Mouse (Mus musculus) liver, adult (tissue): ENCODE results near the gene Dmac2.

Experiments
- GATA4 ChIP-seq: IDR thresholded peaks from 2 replicates; pipeline ENCODE4 v1.6.1; 2014; ENCODE audit warnings: mild to moderate bottlenecking, low read length; ENCODE audit not compliant: insufficient replicate concordance

The Dmac2 gene

GRCm38 (mm10) chr7:25614086-25614485 lies 5.1 kb upstream of the Dmac2 start:
- no peak for TF ChIP-seq GATA4

- no peak for TF ChIP-seq GATA4
Measured at GRCm38 (mm10) chr7:25614831-25615705, 4.1 kb upstream of the Dmac2 start.

GRCm38 (mm10) chr7:25615706-25616011 lies 3.6 kb upstream of the Dmac2 start, which contains the start of gene Erich4:
Erich4 (minus strand) TSS chr7:25615892.
- no peak for TF ChIP-seq GATA4

GRCm38 (mm10) chr7:25617376-25618160 lies 1.6 kb upstream of the Dmac2 start:
- no peak for TF ChIP-seq GATA4

GRCm38 (mm10) chr7:25619722-25619991 lies 443 bp downstream of the Dmac2 start:
- TF ChIP-seq GATA4: no peak

- TF ChIP-seq GATA4: no peak
Measured at GRCm38 (mm10) chr7:25620101-25620500, 887 bp downstream of the Dmac2 start.

- no peak for TF ChIP-seq GATA4
Measured at GRCm38 (mm10) chr7:25620751-25621150, 1.5 kb downstream of the Dmac2 start.

GRCm38 (mm10) chr7:25623857-25624370 lies 4.7 kb downstream of the Dmac2 start:
- no peak for TF ChIP-seq GATA4

GRCm38 (mm10) chr7:25624851-25625250 lies 5.6 kb downstream of the Dmac2 start:
- no peak for TF ChIP-seq GATA4

- TF ChIP-seq GATA4: no peak
Measured at GRCm38 (mm10) chr7:25625594-25626250, 6.5 kb downstream of the Dmac2 start.

- TF ChIP-seq GATA4: no peak
Measured at GRCm38 (mm10) chr7:25626509-25627430, 7.6 kb downstream of the Dmac2 start, which contains the start of gene B3gnt8. B3gnt8 (plus strand) TSS chr7:25626654.

- no peak for TF ChIP-seq GATA4
Measured at GRCm38 (mm10) chr7:25627431-25628322, 8.5 kb downstream of the Dmac2 start.

- no peak for TF ChIP-seq GATA4
Measured at GRCm38 (mm10) chr7:25628323-25628620, 9.1 kb downstream of the Dmac2 start.

- TF ChIP-seq GATA4: no peak
Measured at GRCm38 (mm10) chr7:25632679-25633078, 13.5 kb downstream of the Dmac2 start.

- TF ChIP-seq GATA4: no peak
Measured at GRCm38 (mm10) chr7:25636373-25636772, 17.2 kb downstream of the Dmac2 start.
